Comparison of ENCODE assay signal across 14 mouse cellular contexts in genomic region chr4:98188944-98189343, GRCm38 (mm10).
DNase-seq lines count a peak whose midpoint lies in the region; ATAC-seq and TF ChIP-seq lines count a peak whose summit lies in the region.
"Had no signal": no experiment of that assay in that cellular context is flagged by ENCODE, and none has a peak within 500 bp of the region (broad histone marks: within the 10 kb centered on the region; RNA-seq: fewer than 3 reads in every experiment).

No protein-coding gene starts in this region.

- no peaks in the 10 kb centered on the region for H3K27me3 ChIP-seq in hindbrain, postnatal 0 days (ENCODE audit: insufficient read depth, low read length)
- no peaks in the 10 kb centered on the region for H3K27me3 ChIP-seq in hindbrain, embryonic 11.5 days (ENCODE audit: control insufficient read depth, insufficient read depth, low read length)
- no peaks in the 10 kb centered on the region for H3K27me3 ChIP-seq in midbrain, postnatal 0 days (ENCODE audit: insufficient read depth, low read length)
- H3K27me3 ChIP-seq in midbrain, embryonic 16.5 days (ENCODE audit: control insufficient read depth, insufficient read depth, low read depth, low read length), result no peaks in the 10 kb centered on the region
- no peaks in the 10 kb centered on the region for H3K27me3 ChIP-seq in forebrain, embryonic 13.5 days
- H3K27me3 ChIP-seq: intestine, embryonic 15.5 days; limb, embryonic 15.5 days; megakaryocyte, embryonic 14.5 days had no signal

- TF ChIP-seq CTCF in hindbrain, postnatal 0 days (IDR thresholded peaks at IDR 0.05; ENCODE audit: low read depth), result no peak
- TF ChIP-seq CTCF in midbrain, postnatal 0 days (IDR thresholded peaks at IDR 0.05), result no peak
- TF ChIP-seq CTCF in layer of hippocampus, adult 2 months (conservative IDR thresholded peaks at IDR 0.05), result no peak

- no peak overlapping the region for H3K9ac ChIP-seq in hindbrain, postnatal 0 days (replicated peaks; ENCODE audit: low read length)
- H3K9ac ChIP-seq in hindbrain, embryonic 11.5 days (ENCODE audit: low read depth, low read length), result no peak overlapping the region
- H3K9ac ChIP-seq in midbrain, postnatal 0 days (replicated peaks; ENCODE audit: low read length, poor library complexity, severe bottlenecking), result no peak overlapping the region
- H3K9ac ChIP-seq in midbrain, embryonic 16.5 days (ENCODE audit: low read depth, low read length), result no peak overlapping the region
- H3K9ac ChIP-seq in forebrain, embryonic 13.5 days, result no peak overlapping the region
- H3K9ac ChIP-seq: intestine, embryonic 15.5 days; limb, embryonic 15.5 days had no signal

- no peak overlapping the region for H3K27ac ChIP-seq in hindbrain, postnatal 0 days
- no peak overlapping the region for H3K27ac ChIP-seq in hindbrain, embryonic 11.5 days (ENCODE audit: low read depth, low read length)
- H3K27ac ChIP-seq in midbrain, postnatal 0 days (ENCODE audit: low read depth, low read length), result no peak overlapping the region
- no peak overlapping the region for H3K27ac ChIP-seq in midbrain, embryonic 16.5 days (ENCODE audit: low read length)
- H3K27ac ChIP-seq in layer of hippocampus, adult 2 months, result no peak overlapping the region
- H3K27ac ChIP-seq in forebrain, embryonic 13.5 days, result no peak overlapping the region
- H3K27ac ChIP-seq: intestine, embryonic 15.5 days; limb, embryonic 15.5 days had no signal

- no peak overlapping the region for H3K4me3 ChIP-seq in hindbrain, postnatal 0 days (ENCODE audit: low read length)
- H3K4me3 ChIP-seq in hindbrain, embryonic 11.5 days (ENCODE audit: low read depth, low read length), result no peak overlapping the region
- no peak overlapping the region for H3K4me3 ChIP-seq in midbrain, postnatal 0 days (ENCODE audit: low read depth, low read length)
- H3K4me3 ChIP-seq in midbrain, embryonic 16.5 days (ENCODE audit: low read depth, low read length), result no peak overlapping the region
- H3K4me3 ChIP-seq in layer of hippocampus, adult 2 months, result no peak overlapping the region
- H3K4me3 ChIP-seq in forebrain, embryonic 13.5 days, result no peak overlapping the region
- H3K4me3 ChIP-seq: intestine, embryonic 15.5 days; limb, embryonic 15.5 days; megakaryocyte, embryonic 14.5 days; myocyte had no signal

- H3K4me2 ChIP-seq in hindbrain, postnatal 0 days (ENCODE audit: low read depth, low read length), result no peak overlapping the region
- H3K4me2 ChIP-seq in hindbrain, embryonic 11.5 days (replicated peaks; ENCODE audit: low read depth, low read length), result no peak overlapping the region
- H3K4me2 ChIP-seq in midbrain, postnatal 0 days (ENCODE audit: low read depth, low read length, poor library complexity, severe bottlenecking), result no peak overlapping the region
- no peak overlapping the region for H3K4me2 ChIP-seq in midbrain, embryonic 16.5 days (ENCODE audit: low read length)
- H3K4me2 ChIP-seq in forebrain, embryonic 13.5 days, result no peak overlapping the region
- H3K4me2 ChIP-seq: intestine, embryonic 15.5 days; limb, embryonic 15.5 days had no signal

- peak; percentile 23 for DNase-seq in hindbrain, postnatal 0 days (ENCODE audit: low spot score)
- no peak for DNase-seq in hindbrain, embryonic 11.5 days (ENCODE audit: low spot score)
- DNase-seq in midbrain, postnatal 0 days (ENCODE audit: low spot score), result peak; percentile 33
- peak; percentile 63 for DNase-seq in kidney, postnatal 14 days
- no peak for DNase-seq in layer of hippocampus, adult 2 months (ENCODE audit: low spot score in 2 of 2)
- DNase-seq in yolk sac, embryonic 10.5 days (ENCODE audit: low spot score), result no peak
- DNase-seq: heart, postnatal 4 days; thymus, postnatal 36 days had no signal

- WGBS in hindbrain, postnatal 0 days, result 75% methylated on average over 7 of the region's 7 CpGs
- WGBS in hindbrain, embryonic 11.5 days, result 79% methylated on average over 7 of the region's 7 CpGs
- WGBS in midbrain, postnatal 0 days, result 85% methylated on average over 7 of the region's 7 CpGs
- 79% methylated on average over 7 of the region's 7 CpGs for WGBS in midbrain, embryonic 16.5 days
- 86% methylated on average over 7 of the region's 7 CpGs for WGBS in forebrain, embryonic 13.5 days

- H3K4me1 ChIP-seq in hindbrain, postnatal 0 days (ENCODE audit: insufficient read depth, low read length), result no peaks in the 10 kb centered on the region
- H3K4me1 ChIP-seq in hindbrain, embryonic 11.5 days (replicated peaks; ENCODE audit: control insufficient read depth, insufficient read depth, low read length), result no peaks in the 10 kb centered on the region
- H3K4me1 ChIP-seq in midbrain, postnatal 0 days (ENCODE audit: insufficient read depth, low read length), result no peaks in the 10 kb centered on the region
- H3K4me1 ChIP-seq in midbrain, embryonic 16.5 days (ENCODE audit: control insufficient read depth, insufficient read depth, low read length), result no peaks in the 10 kb centered on the region
- no peaks in the 10 kb centered on the region for H3K4me1 ChIP-seq in forebrain, embryonic 13.5 days
- H3K4me1 ChIP-seq: intestine, embryonic 15.5 days; limb, embryonic 15.5 days had no signal

- H3K36me3 ChIP-seq in hindbrain, postnatal 0 days (ENCODE audit: insufficient read depth, low read length), result no peaks in the 10 kb centered on the region
- no peaks in the 10 kb centered on the region for H3K36me3 ChIP-seq in hindbrain, embryonic 11.5 days (ENCODE audit: control insufficient read depth, insufficient read depth, low read length)
- no peaks in the 10 kb centered on the region for H3K36me3 ChIP-seq in midbrain, postnatal 0 days (ENCODE audit: insufficient read depth, low read length)
- H3K36me3 ChIP-seq in midbrain, embryonic 16.5 days (ENCODE audit: control insufficient read depth, insufficient read depth, low read length), result no peaks in the 10 kb centered on the region
- H3K36me3 ChIP-seq in forebrain, embryonic 13.5 days (ENCODE audit: poor library complexity, severe bottlenecking), result no peaks in the 10 kb centered on the region
- H3K36me3 ChIP-seq: intestine, embryonic 15.5 days; limb, embryonic 15.5 days had no signal

- ATAC-seq in hindbrain, postnatal 0 days, result no peak
- no peak for ATAC-seq in hindbrain, embryonic 11.5 days (ENCODE audit: low FRiP score)
- no peak for ATAC-seq in midbrain, postnatal 0 days (ENCODE audit: low FRiP score)
- ATAC-seq in midbrain, embryonic 16.5 days, result no peak
- ATAC-seq in forebrain, embryonic 13.5 days, result no peak
- ATAC-seq: intestine, embryonic 15.5 days had no signal

- H3K9me3 ChIP-seq in hindbrain, postnatal 0 days (ENCODE audit: low read length), result no peaks in the 10 kb centered on the region
- H3K9me3 ChIP-seq in hindbrain, embryonic 11.5 days (ENCODE audit: control insufficient read depth, low read length), result no peaks in the 10 kb centered on the region
- H3K9me3 ChIP-seq in midbrain, postnatal 0 days (ENCODE audit: low read length), result no peaks in the 10 kb centered on the region
- H3K9me3 ChIP-seq in midbrain, embryonic 16.5 days (replicated peaks; ENCODE audit: control insufficient read depth, low read length, poor library complexity, severe bottlenecking), result no peaks in the 10 kb centered on the region
- H3K9me3 ChIP-seq in forebrain, embryonic 13.5 days (replicated peaks), result no peaks in the 10 kb centered on the region
- H3K9me3 ChIP-seq: intestine, embryonic 15.5 days; limb, embryonic 15.5 days had no signal

Comparison
In these comparisons a context has a peak if more than half of its experiments do, and no peak if none do; other contexts are left out.
1. DNase-seq: peak in hindbrain, postnatal 0 days (single experiment), midbrain, postnatal 0 days (single experiment) and kidney, postnatal 14 days (single experiment); none in hindbrain, embryonic 11.5 days (single experiment), layer of hippocampus, adult 2 months (0 of 2) and yolk sac, embryonic 10.5 days (single experiment).